Mouse (Mus musculus): ENCODE results near the gene Ofcc1. TPM values are rescaled to one million over a fixed set of nuclear protein-coding genes. Genes with fewer than 3 reads are reported as not detected.
A peak's percentile ranks its signal among the peaks of the same experiment; 100 is the strongest.

Gene Ofcc1
- not detected in 2 replicates for polyA plus RNA-seq (2015; fragmentation: Nextera tagmentation; extraction: Ambion mirVana)

DNA sequence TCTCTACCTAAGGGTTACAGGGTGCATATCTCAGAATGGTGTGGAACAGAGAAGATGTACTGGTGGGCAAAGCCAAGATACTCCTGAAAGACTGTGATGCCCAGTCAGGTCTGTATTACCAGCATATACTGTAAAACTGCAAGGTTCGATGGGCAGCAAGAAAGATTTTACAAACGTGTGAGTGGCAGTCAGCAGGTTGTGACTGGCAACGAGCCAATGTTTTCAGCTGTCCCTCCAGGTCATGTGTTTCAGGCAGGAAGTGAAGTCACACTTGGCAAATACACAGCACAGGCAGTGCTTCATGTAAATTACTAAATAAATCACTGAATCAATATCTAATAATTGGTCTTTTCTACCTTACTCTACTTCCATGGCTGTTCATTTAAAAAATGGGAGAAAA is at the start of gene Ofcc1:
Gene Ofcc1 (minus strand): TSS at position 163 of the 400 bp plus-strand sequence.
- Histone ChIP-seq H3K4me1 (replicated peaks) (no peaks in the 10 kb centered on the region), H3K9me3 (no peaks in the 10 kb centered on the region), H3K4me3 (no peak within 1 kb of the TSS), H3K4me2 (no peak within 1 kb of the TSS), H3K36me3 (no peaks in the 10 kb centered on the region), H3K27ac (no peak within 1 kb of the TSS), H3K27me3 (no peaks in the 10 kb centered on the region), H3K9ac (no peak within 1 kb of the TSS)
- no peak for ATAC-seq (ENCODE audit: low FRiP score)
- 65% methylated on average over 3 of the region's 3 CpGs for WGBS

DNA sequence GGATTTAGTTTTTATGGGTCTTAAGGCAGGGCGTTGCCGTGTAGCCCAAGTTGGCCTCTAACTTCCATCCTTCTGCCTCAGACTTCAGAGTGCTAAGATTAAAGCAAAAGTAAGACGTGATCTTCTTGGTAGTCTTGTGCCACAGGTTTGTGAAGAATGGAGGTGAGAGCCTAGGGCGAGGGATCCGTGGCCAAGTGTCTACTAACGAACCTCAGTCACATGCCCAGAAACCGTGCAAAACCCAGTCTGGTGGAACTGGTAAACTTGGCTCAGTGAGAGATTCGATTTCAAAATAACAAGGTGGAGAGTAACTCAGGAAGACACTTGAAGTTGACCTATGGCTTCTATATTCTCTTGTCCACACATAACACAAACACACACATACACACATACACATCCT is 28.9 kb upstream of the Ofcc1 start:
- no peaks in the 10 kb centered on the region for H3K27me3 ChIP-seq
- H3K4me3 ChIP-seq, result no peak overlapping the region
- no peaks in the 10 kb centered on the region for H3K4me1 ChIP-seq (replicated peaks)
- H3K36me3 ChIP-seq, result no peaks in the 10 kb centered on the region
- no peak for ATAC-seq (ENCODE audit: low FRiP score)
- no peak overlapping the region for H3K27ac ChIP-seq
- H3K4me2 ChIP-seq, result no peak overlapping the region
- WGBS, result 89% methylated on average over 8 of the region's 8 CpGs
- H3K9me3 ChIP-seq, result no peaks in the 10 kb centered on the region
- no peak overlapping the region for H3K9ac ChIP-seq

GRCm38 (mm10) chr13:40387446-40387845 is 26.2 kb upstream of the Ofcc1 start:
- no peaks in the 10 kb centered on the region for H3K27me3 ChIP-seq
- no peaks in the 10 kb centered on the region for H3K36me3 ChIP-seq
- 53% methylated on average over 4 of the region's 4 CpGs for WGBS
- no peak for ATAC-seq (ENCODE audit: low FRiP score)
- no peaks in the 10 kb centered on the region for H3K9me3 ChIP-seq
- H3K9ac ChIP-seq, result no peak overlapping the region
- H3K27ac ChIP-seq, result no peak overlapping the region
- no peak overlapping the region for H3K4me2 ChIP-seq
- H3K4me1 ChIP-seq (replicated peaks), result no peaks in the 10 kb centered on the region
- no peak overlapping the region for H3K4me3 ChIP-seq

DNA sequence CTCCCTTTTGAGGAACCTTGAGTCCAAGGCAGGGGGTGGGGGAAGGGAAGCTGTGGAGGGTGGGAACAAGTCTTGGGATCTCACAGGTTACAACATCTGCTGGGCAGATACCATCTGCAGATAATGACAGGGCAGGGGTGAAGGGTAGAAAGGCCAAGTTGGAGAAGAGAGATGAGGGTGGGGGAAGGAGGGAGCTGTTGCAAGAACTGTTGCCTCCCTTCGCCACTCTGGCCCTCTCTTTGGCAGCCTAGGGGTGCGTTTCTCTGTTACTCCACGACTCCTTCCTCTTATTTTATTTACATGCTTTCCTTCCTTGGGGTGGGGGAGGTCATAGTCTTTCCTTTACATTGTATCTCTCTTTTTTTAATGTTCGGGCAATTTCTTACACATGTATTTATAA is 23.7 kb upstream of the Ofcc1 start:
- no peak overlapping the region for H3K4me2 ChIP-seq
- 0 out of 2 replicates have a peak, but pooled peaks cover under 1% of the 10 kb centered on the region for H3K9me3 ChIP-seq
- no peak for ATAC-seq (ENCODE audit: low FRiP score)
- no peak overlapping the region for H3K9ac ChIP-seq
- H3K4me3 ChIP-seq, result no peak overlapping the region
- 0 out of 2 replicates have a peak, but pooled peaks cover 3% of the 10 kb centered on the region for H3K4me1 ChIP-seq (replicated peaks)
- WGBS, result 69% methylated on average over 4 of the region's 4 CpGs
- H3K27ac ChIP-seq, result no peak overlapping the region
- no peaks in the 10 kb centered on the region for H3K36me3 ChIP-seq
- no peaks in the 10 kb centered on the region for H3K27me3 ChIP-seq

GRCm38 (mm10) chr13:40376773-40377172 is 15.5 kb upstream of the Ofcc1 start:
- no peak overlapping the region for H3K27ac ChIP-seq
- H3K36me3 ChIP-seq, result no peaks in the 10 kb centered on the region
- H3K4me3 ChIP-seq, result no peak overlapping the region
- 0 out of 2 replicates have a peak, but pooled peaks cover 3% of the 10 kb centered on the region for H3K9me3 ChIP-seq
- H3K4me1 ChIP-seq (replicated peaks), result 0 out of 2 replicates have a peak, but pooled peaks cover 1% of the 10 kb centered on the region
- no peak overlapping the region for H3K9ac ChIP-seq
- no peak overlapping the region for H3K4me2 ChIP-seq
- no peak for ATAC-seq (ENCODE audit: low FRiP score)
- H3K27me3 ChIP-seq, result no peaks in the 10 kb centered on the region
- WGBS, result 72% methylated on average over 5 of the region's 5 CpGs

GRCm38 (mm10) chr13:40366762-40367161 is 5.5 kb upstream of the Ofcc1 start:
- no peak for ATAC-seq (ENCODE audit: low FRiP score)
- H3K27me3 ChIP-seq, result no peaks in the 10 kb centered on the region
- WGBS, result 87% methylated on average over 11 of the region's 11 CpGs

DNA sequence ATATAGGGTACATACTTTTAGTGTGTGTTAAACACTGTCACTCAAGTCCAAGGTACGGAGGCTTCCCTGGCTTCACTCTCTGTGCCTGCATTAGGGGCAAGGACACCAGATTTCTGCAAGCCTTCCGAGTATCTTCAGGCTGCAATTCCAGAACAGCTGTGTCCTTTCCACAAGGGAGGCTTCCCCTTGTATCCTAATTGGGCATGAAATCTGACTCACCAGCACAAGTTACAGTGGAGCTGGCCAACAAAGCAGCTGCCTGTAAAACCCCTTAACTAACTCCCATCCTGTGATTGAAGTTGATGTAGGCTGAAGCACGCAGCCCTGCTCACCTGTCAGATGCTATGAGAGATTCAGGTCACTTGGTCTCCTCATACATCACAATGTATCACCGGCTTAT is 3.6 kb upstream of the Ofcc1 start:
- WGBS, result 58% methylated on average over 4 of the region's 4 CpGs
- no peak overlapping the region for H3K4me2 ChIP-seq
- H3K9ac ChIP-seq, result no peak overlapping the region
- H3K27me3 ChIP-seq, result no peaks in the 10 kb centered on the region
- H3K27ac ChIP-seq, result no peak overlapping the region
- H3K4me1 ChIP-seq (replicated peaks), result no peaks in the 10 kb centered on the region
- H3K9me3 ChIP-seq, result no peaks in the 10 kb centered on the region
- no peak overlapping the region for H3K4me3 ChIP-seq
- H3K36me3 ChIP-seq, result no peaks in the 10 kb centered on the region
- ATAC-seq (ENCODE audit: low FRiP score), result no peak

More at GRCm38 (mm10) chr13:40366762-40367161, 5.5 kb upstream of the Ofcc1 start:
- no peaks in the 10 kb centered on the region for H3K9me3 ChIP-seq
- no peaks in the 10 kb centered on the region for H3K36me3 ChIP-seq
- H3K4me2 ChIP-seq, result no peak overlapping the region
- no peak overlapping the region for H3K27ac ChIP-seq
- H3K4me1 ChIP-seq (replicated peaks), result no peaks in the 10 kb centered on the region
- no peak overlapping the region for H3K4me3 ChIP-seq
- no peak overlapping the region for H3K9ac ChIP-seq

DNA sequence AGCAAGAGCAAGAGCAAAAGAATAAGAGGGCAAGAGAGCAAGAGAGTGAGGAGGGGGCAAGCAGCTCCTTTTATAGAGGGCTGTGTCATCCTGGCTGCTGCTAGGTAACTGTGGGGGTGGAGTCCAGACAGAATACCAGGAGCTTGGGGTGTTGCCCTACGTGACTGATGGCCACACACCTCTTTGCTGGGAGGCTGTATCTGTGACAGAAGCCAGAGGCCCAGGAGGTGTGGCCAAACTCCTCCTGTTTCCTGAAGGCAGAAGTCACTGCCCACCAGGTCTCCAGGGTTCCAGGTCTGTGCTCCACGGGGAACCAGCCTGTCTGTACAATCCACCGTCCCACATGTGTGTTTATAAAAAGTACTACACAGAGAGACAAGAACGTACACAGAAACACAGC is 558 bp downstream of the Ofcc1 start:
- Histone ChIP-seq H3K27me3 (no peaks in the 10 kb centered on the region), H3K27ac (no peak overlapping the region), H3K4me3 (no peak overlapping the region), H3K4me1 (replicated peaks) (no peaks in the 10 kb centered on the region), H3K36me3 (no peaks in the 10 kb centered on the region), H3K9ac (no peak overlapping the region), H3K9me3 (no peaks in the 10 kb centered on the region), H3K4me2 (no peak overlapping the region)
- ATAC-seq (ENCODE audit: low FRiP score), result 0 out of 2 replicates have a peak, but pooled peaks have one; percentile 32
- WGBS, result 54% methylated on average over 4 of the region's 4 CpGs

- no peak overlapping the region for H3K4me3 ChIP-seq
- no peaks in the 10 kb centered on the region for H3K27me3 ChIP-seq
- no peak overlapping the region for H3K27ac ChIP-seq
- no peaks in the 10 kb centered on the region for H3K4me1 ChIP-seq (replicated peaks)
- H3K9ac ChIP-seq, result no peak overlapping the region
- ATAC-seq (ENCODE audit: low FRiP score), result no peak
- H3K36me3 ChIP-seq, result no peaks in the 10 kb centered on the region
- WGBS, result 100% methylated on average over 2 of the region's 2 CpGs
- no peak overlapping the region for H3K4me2 ChIP-seq
- H3K9me3 ChIP-seq, result no peaks in the 10 kb centered on the region
Observed at GRCm38 (mm10) chr13:40347045-40347444, 14.2 kb downstream of the Ofcc1 start.

DNA sequence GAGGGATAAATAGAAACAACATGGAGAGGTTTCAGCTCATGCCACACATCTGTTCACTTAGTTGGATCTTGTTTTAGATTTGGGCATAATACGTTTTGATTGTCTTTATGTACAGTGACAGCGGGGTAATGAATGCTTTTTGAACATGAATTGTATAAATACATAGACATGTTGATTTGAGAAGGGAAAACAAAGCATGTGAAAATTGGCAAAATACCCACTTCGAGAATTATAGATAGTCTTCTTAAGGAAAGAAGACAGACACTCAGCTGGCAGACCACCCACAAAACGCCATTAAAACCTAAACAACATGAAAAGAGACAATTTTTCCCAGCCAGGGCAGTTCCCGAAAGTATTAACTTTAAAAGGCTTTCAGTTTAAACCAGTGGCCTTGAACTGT is 37.9 kb downstream of the Ofcc1 start:
- H3K27ac ChIP-seq, result no peak overlapping the region
- no peaks in the 10 kb centered on the region for H3K27me3 ChIP-seq
- H3K36me3 ChIP-seq, result no peaks in the 10 kb centered on the region
- no peak overlapping the region for H3K4me3 ChIP-seq
- H3K4me2 ChIP-seq, result no peak overlapping the region
- no peak overlapping the region for H3K9ac ChIP-seq
- ATAC-seq (ENCODE audit: low FRiP score), result no peak
- 85% methylated on average over 5 of the region's 5 CpGs for WGBS
- H3K4me1 ChIP-seq (replicated peaks), result no peaks in the 10 kb centered on the region
- H3K9me3 ChIP-seq, result no peaks in the 10 kb centered on the region

DNA sequence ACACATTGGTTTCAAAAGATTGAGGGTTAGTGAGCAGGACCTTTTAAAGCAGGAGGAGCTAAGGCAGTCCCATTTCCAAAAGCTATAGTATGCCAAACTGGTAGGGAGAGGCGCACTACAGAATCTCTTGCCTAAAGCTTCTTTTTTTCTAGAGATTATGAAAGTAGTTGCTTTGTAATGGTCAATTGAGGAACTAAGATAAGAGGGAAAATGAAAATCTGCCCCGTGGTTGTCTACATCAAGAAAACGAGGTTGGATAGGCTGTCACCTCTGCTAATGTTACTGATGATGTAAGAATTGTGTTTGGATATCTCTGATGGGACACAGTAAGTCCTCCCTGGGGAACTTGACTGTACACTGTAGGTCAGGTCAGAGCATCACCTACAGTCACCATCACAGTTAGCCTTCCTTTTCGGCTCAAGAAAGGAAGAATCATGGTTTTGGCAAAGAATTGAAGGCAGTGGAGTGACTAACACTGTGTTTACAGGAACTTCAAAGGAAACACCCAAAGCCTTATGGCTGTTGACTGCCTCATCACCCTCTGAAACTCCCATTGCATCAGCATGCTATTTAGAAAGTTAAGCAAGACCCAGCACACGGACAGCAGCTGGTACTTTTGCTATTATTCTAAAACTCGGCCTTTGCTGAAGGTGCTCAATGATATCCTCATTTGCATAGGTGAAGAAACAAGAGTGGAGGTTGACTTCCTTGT is 40.3 kb downstream of the Ofcc1 start:
- WGBS, result 83% methylated on average over 6 of the region's 6 CpGs
- H3K9ac ChIP-seq, result no peak overlapping the region

DNA sequence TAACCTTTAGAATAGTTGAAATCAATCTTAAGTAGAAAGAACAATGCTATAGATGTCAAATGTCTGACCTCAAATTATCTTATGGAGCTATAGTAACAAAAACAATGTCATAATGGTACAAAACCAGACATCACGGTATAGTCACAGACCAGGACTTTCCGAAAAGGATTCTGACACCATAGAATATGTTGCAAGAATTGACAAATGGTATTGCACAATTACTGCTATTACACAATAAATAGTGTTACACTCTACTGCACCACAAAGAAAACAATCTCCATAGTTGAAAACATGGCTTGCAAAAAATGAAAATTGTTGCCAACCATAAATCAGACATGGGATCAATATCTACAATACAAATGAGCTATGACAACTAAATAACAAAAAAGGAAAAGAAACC is 43.5 kb downstream of the Ofcc1 start:
- no peak overlapping the region for H3K4me3 ChIP-seq
- H3K27ac ChIP-seq, result no peak overlapping the region
- no peak for ATAC-seq (ENCODE audit: low FRiP score)
- H3K27me3 ChIP-seq, result no peaks in the 10 kb centered on the region
- H3K9ac ChIP-seq, result no peak overlapping the region
- H3K4me2 ChIP-seq, result no peak overlapping the region
- H3K36me3 ChIP-seq, result no peaks in the 10 kb centered on the region
- H3K9me3 ChIP-seq, result no peaks in the 10 kb centered on the region
- 85% methylated on average over 2 of the region's 2 CpGs for WGBS
- no peaks in the 10 kb centered on the region for H3K4me1 ChIP-seq (replicated peaks)

More for the DNA sequence above, 40.3 kb downstream of the Ofcc1 start:
- H3K4me3 ChIP-seq, result no peak overlapping the region
- no peaks in the 10 kb centered on the region for H3K4me1 ChIP-seq (replicated peaks)
- no peak overlapping the region for H3K27ac ChIP-seq
- H3K9me3 ChIP-seq, result no peaks in the 10 kb centered on the region
- H3K4me2 ChIP-seq, result no peak overlapping the region
- ATAC-seq (ENCODE audit: low FRiP score), result no peak
- H3K27me3 ChIP-seq, result no peaks in the 10 kb centered on the region
- H3K36me3 ChIP-seq, result no peaks in the 10 kb centered on the region

GRCm38 (mm10) chr13:40315158-40315792 is 46.0 kb downstream of the Ofcc1 start:
- WGBS, result 84% methylated on average over 4 of the region's 4 CpGs
- H3K9ac ChIP-seq, result no peak overlapping the region
- no peak overlapping the region for H3K4me3 ChIP-seq
- H3K9me3 ChIP-seq, result no peaks in the 10 kb centered on the region
- no peak overlapping the region for H3K4me2 ChIP-seq
- no peaks in the 10 kb centered on the region for H3K27me3 ChIP-seq
- H3K4me1 ChIP-seq (replicated peaks), result no peaks in the 10 kb centered on the region
- no peak for ATAC-seq (ENCODE audit: low FRiP score)
- H3K27ac ChIP-seq, result no peak overlapping the region
- no peaks in the 10 kb centered on the region for H3K36me3 ChIP-seq

Measured in hindbrain, embryonic 13.5 days (tissue).